Mouse (Mus musculus): Measurements from ENCODE around the gene Nmur1. TPM values are rescaled to one million over a fixed set of nuclear protein-coding genes. Genes with fewer than 3 reads are reported as not detected.
A peak's percentile ranks its signal among the peaks of the same experiment; 100 is the strongest.

Nmur1 gene
- polyA plus RNA-seq, 1 experiment from 2014 or later, result not detected

DNA sequence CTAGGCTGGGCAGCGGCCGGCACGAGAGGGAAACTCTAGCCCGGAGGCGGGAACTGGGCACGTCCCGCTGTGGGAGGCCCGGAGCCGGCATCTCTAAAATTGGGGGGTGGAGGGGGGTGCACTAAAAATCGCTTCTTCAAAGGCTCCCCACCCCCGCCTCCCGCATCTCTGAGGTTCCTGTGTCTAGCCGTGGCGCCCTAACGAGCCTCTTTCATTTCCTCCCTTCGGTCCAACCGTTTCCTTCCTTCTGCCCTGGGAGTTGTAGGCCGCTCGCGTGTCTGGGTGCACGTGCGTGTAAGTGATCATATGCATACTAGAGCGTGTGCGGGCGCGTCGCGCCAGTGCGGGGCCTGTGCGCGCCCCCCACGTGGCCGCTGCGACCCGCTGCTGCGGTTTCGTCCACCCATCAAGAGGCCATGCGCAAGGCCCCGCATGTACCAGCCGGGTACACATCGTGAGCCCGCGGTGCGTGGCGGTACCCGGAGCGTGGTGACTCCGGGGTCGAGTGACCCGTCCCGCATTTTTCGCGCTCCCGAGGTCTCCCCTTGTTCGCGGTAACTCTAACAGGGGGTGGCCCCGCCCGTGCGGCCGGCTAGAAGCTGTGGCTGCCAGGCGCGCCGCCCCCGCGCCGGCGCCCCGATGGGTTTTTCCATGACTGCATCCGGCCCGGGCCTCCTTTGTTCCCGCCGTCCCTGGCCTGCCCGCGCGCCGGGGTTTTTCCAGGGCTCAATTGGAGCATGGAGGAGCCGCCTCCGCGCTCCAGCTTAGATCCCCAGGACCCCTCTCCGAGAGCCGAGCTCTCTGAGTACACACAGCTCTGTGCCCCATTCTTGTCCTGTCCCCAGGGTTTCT lies 16.2 kb upstream of the Nmur1 start:
- H3K4me3 ChIP-seq (ENCODE audit: low read depth, low read length), result peak overlapping the region; percentile 59
- no peak for TF ChIP-seq CTCF (IDR thresholded peaks at IDR 0.05; ENCODE audit: low read depth)
- no peak; the same call in 1 of the 2 replicates for TF ChIP-seq EP300 (IDR thresholded peaks at IDR 0.05; ENCODE audit: low read depth)
- peak overlapping the region; percentile 73 for H3K9ac ChIP-seq (replicated peaks)
- ATAC-seq (peak; percentile 60), DNase-seq (peak; percentile 83)
- peak overlapping the region; percentile 94 for H3K27ac ChIP-seq (ENCODE audit: low read depth)
- no peaks in the 10 kb centered on the region for H3K27me3 ChIP-seq (ENCODE audit: insufficient read depth, low read length)
- WGBS (ENCODE audit: insufficient replicate concordance), result under 1% methylated on average over 73 of the region's 81 CpGs
- no peaks in the 10 kb centered on the region for H3K36me3 ChIP-seq (replicated peaks; ENCODE audit: insufficient read depth, low read length)
- no peaks in the 10 kb centered on the region for H3K9me3 ChIP-seq (ENCODE audit: low read length)
- peaks cover 46% of the 10 kb centered on the region for H3K4me1 ChIP-seq (ENCODE audit: insufficient read depth)
- peak overlapping the region; percentile 95 for H3K4me2 ChIP-seq (ENCODE audit: low read depth, low read length)

DNA sequence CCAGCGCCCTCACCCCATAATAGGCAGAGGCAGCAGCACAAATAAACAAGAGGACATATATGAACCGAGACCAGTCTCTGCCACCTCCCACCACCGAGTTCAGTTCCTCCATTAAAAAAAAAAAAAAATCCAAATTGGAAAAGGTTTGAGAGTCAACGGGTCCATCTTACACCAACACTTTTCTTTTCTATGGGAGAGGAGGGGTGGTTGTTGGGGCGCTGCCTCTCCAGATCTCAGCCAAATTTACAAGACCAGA lies 15.6 kb upstream of the Nmur1 start:
- ATAC-seq, result no peak
- H3K4me2 ChIP-seq (ENCODE audit: low read depth, low read length), result peak overlapping the region; percentile 95
- peak overlapping the region; percentile 59 for H3K4me3 ChIP-seq (ENCODE audit: low read depth, low read length)
- peak overlapping the region; percentile 94 for H3K27ac ChIP-seq (ENCODE audit: low read depth)
- 0% methylated on average over 5 of the region's 5 CpGs for WGBS (ENCODE audit: insufficient replicate concordance)
- H3K9ac ChIP-seq (replicated peaks), result peak overlapping the region; percentile 73
- H3K27me3 ChIP-seq (ENCODE audit: insufficient read depth, low read length), result no peaks in the 10 kb centered on the region
- DNase-seq, result no peak
- peaks cover 46% of the 10 kb centered on the region for H3K4me1 ChIP-seq (ENCODE audit: insufficient read depth)
- no peaks in the 10 kb centered on the region for H3K9me3 ChIP-seq (ENCODE audit: low read length)
- TF ChIP-seq EP300 (IDR thresholded peaks at IDR 0.05; ENCODE audit: low read depth), result no peak
- TF ChIP-seq CTCF (IDR thresholded peaks at IDR 0.05; ENCODE audit: low read depth), result no peak
- H3K36me3 ChIP-seq (replicated peaks; ENCODE audit: insufficient read depth, low read length), result no peaks in the 10 kb centered on the region

DNA sequence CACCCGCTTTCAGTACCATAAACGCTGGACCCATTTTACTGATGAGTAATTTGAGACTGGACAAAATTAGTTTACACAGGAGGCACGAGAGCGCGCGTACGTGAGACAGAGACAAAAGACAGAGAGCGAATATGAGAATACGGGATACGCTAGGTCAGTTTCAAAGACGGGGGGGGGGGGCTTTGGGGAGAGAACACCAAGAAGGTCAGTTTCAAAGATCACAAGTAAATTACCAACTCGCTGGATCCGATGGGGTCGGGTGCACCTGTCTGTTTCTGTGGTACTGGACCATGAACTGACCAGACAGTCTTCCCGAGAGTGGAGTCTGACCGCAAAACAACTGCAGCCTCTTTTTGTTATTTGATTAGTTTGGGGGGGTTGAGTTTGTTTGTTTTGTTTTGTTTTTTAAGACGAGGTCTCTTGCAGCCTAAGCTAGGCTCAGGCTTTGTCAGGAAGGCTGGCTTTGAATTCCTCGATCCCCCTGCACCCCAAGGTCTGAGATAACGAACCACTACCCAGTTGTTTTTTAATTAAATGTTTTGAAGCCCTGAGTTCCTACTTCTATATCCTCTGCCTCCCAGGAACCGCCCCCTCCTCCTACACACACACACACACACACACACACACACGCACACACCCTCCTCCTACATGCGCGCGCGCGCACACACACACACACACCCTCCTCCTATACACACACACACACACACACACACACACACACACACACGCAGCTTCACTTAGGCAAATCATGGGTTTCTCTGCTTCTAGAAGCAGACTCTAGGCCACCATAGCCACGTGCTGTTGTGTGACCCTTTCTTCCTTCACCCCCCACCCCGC lies 15.1 kb upstream of the Nmur1 start:
- peak overlapping the region; percentile 95 for H3K4me2 ChIP-seq (ENCODE audit: low read depth, low read length)
- DNase-seq (peak; percentile 83), ATAC-seq (peak; percentile 63)
- under 1% methylated on average over 28 of the region's 29 CpGs for WGBS (ENCODE audit: insufficient replicate concordance)
- H3K4me1 ChIP-seq (ENCODE audit: insufficient read depth), result peaks cover 49% of the 10 kb centered on the region
- H3K27me3 ChIP-seq (ENCODE audit: insufficient read depth, low read length), result no peaks in the 10 kb centered on the region
- peak overlapping the region; percentile 94 for H3K27ac ChIP-seq (ENCODE audit: low read depth)
- no peaks in the 10 kb centered on the region for H3K9me3 ChIP-seq (ENCODE audit: low read length)
- H3K36me3 ChIP-seq (replicated peaks; ENCODE audit: insufficient read depth, low read length), result no peaks in the 10 kb centered on the region
- no peak for TF ChIP-seq EP300 (IDR thresholded peaks at IDR 0.05; ENCODE audit: low read depth)
- TF ChIP-seq CTCF (IDR thresholded peaks at IDR 0.05; ENCODE audit: low read depth), result no peak
- H3K4me3 ChIP-seq (ENCODE audit: low read depth, low read length), result peak overlapping the region; percentile 59
- H3K9ac ChIP-seq (replicated peaks), result peak overlapping the region; percentile 73

DNA sequence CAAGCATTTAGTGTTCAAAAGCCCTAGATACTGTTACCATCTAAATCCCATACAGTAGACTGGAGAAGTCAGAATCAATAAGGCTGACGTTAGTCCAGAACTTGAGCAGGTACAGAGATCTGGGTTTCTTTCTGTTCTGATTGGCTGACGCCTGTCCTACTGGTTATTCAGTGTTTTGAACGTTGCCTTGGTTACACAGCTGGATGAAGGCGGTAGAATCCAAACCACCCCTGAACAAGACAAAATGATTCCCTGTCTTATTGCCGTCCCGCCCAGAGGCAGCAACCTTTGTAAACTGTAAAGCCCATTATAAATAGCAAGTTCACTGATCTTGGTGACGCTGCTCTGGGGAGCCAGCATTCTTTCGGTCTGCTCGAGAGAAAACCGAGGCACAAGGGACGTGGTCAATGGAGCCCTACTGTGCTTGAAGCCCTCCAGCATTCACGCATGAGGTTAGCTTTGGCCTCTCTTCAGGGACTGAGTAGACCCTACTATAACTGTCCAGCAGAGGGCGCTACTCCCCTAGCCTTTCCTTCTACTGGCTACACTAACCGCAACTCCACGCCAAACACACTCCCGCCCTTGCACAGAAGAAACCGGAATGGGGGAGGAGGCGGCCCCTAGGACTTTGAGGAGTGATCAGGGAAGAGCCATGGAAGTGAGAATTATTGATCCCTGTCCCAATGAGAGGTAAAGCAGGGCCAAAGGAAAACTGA lies 14.3 kb upstream of the Nmur1 start:
- DNase-seq (peak; percentile 93), ATAC-seq (peak; percentile 74)
- H3K27ac ChIP-seq (ENCODE audit: low read depth), result peak overlapping the region; percentile 94
- WGBS (ENCODE audit: insufficient replicate concordance), result 12% methylated on average over 18 of the region's 18 CpGs
- peak overlapping the region; percentile 95 for H3K4me2 ChIP-seq (ENCODE audit: low read depth, low read length)
- H3K27me3 ChIP-seq (ENCODE audit: insufficient read depth, low read length), result no peaks in the 10 kb centered on the region
- 0 out of 2 replicates have a peak, but pooled peaks have one; percentile 56 for TF ChIP-seq EP300 (IDR thresholded peaks at IDR 0.05; ENCODE audit: low read depth)
- peak; percentile 100 for TF ChIP-seq CTCF (IDR thresholded peaks at IDR 0.05; ENCODE audit: low read depth)
- H3K9ac ChIP-seq (replicated peaks), result peak overlapping the region; percentile 73; the same call in 1 of the 2 replicates
- H3K4me3 ChIP-seq (ENCODE audit: low read depth, low read length), result peak overlapping the region; percentile 59
- H3K4me1 ChIP-seq (ENCODE audit: insufficient read depth), result peaks cover 53% of the 10 kb centered on the region
- H3K9me3 ChIP-seq (ENCODE audit: low read length), result no peaks in the 10 kb centered on the region
- no peaks in the 10 kb centered on the region for H3K36me3 ChIP-seq (replicated peaks; ENCODE audit: insufficient read depth, low read length)

DNA sequence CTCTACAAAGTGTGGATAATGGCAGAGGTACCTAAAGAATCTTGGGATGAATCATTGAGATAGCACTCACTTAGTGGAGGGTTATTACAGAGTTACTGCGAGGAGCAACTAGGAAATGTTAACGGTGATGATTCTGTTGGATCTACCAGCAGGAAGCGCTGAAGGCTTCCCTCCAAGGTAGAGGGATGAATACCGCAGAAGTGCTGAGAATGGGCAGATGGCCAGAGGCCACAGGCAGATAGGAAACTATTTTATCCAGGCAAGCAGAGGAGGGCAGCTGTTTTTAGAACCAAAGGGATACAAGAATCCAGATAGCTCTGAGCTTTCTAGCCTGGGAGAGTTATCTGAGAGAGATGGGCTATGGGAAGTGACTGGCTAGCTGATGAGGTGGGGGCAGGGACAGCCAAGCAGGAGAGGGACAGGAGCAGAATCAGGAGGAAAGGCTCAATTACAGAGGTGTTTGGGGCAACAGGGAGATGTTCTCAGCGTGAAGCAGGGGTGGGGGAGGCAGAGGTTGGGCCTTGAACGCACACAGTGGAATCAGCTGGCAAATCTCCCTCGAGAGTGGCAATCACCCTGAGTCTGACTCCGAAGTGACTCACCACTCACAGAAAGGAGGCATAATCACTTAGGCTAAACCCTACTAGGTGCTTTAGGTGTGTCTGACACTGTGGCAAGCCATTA lies 13.6 kb upstream of the Nmur1 start:
- Histone ChIP-seq H3K4me2 (ENCODE audit: low read depth, low read length) (no peak overlapping the region), H3K27me3 (ENCODE audit: insufficient read depth, low read length) (no peaks in the 10 kb centered on the region), H3K36me3 (replicated peaks; ENCODE audit: insufficient read depth, low read length) (no peaks in the 10 kb centered on the region), H3K9ac (replicated peaks) (no peak overlapping the region), H3K4me3 (ENCODE audit: low read depth, low read length) (no peak overlapping the region), H3K9me3 (ENCODE audit: low read length) (no peaks in the 10 kb centered on the region), H3K27ac (ENCODE audit: low read depth) (no peak overlapping the region), H3K4me1 (ENCODE audit: insufficient read depth) (peaks cover 60% of the 10 kb centered on the region)
- DNase-seq, result no peak
- 36% methylated on average over 8 of the region's 8 CpGs for WGBS (ENCODE audit: insufficient replicate concordance)
- TF ChIP-seq CTCF (IDR thresholded peaks at IDR 0.05; ENCODE audit: low read depth) (no peak), EP300 (IDR thresholded peaks at IDR 0.05; ENCODE audit: low read depth) (no peak)
- no peak for ATAC-seq
